ENCODE assay signal across 9 mouse cellular contexts in the genomic region with DNA sequence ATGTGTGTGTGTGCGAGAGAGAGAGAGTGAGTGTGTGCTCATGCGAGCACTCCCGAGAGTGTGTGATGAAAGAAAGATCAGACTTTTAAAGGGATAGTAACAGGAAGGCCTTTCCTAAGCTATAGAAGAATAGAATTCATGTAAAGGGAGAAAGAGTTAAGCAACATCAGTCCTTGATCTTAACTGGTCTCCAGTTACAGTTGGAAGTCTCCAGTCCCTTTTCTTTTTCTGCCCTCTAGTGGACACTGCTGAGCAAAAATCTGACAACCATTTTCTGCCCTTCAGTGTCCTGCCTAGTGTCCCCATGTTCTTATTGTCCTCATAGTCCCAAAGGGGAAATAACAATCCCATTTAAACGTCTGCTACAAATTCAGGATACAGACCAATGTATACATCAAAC. TPM values are rescaled to one million over a fixed set of nuclear protein-coding genes. Genes with fewer than 3 reads are reported as not detected.
DNase-seq lines count a peak whose midpoint lies in the region; ATAC-seq lines count a peak whose summit lies in the region.
"Had no signal": no experiment of that assay in that cellular context is flagged by ENCODE, and none has a peak within 500 bp of the region (broad histone marks: within the 10 kb centered on the region; RNA-seq: fewer than 3 reads in every experiment).

No protein-coding gene starts in this region.

- H3K9ac ChIP-seq in forebrain, embryonic 11.5 days (ENCODE audit: low read length): no peak overlapping the region
- no peak overlapping the region for H3K9ac ChIP-seq in forebrain, embryonic 15.5 days (replicated peaks)
- H3K9ac ChIP-seq: stomach, embryonic 15.5 days had no signal

- no peak overlapping the region for H3K4me2 ChIP-seq in forebrain, embryonic 11.5 days (ENCODE audit: low read depth, low read length, severe bottlenecking)
- no peak overlapping the region for H3K4me2 ChIP-seq in forebrain, embryonic 15.5 days (replicated peaks)
- H3K4me2 ChIP-seq: stomach, embryonic 15.5 days had no signal

- no peak overlapping the region for H3K4me3 ChIP-seq in forebrain, embryonic 11.5 days (ENCODE audit: low read depth, low read length)
- H3K4me3 ChIP-seq in forebrain, embryonic 15.5 days: no peak overlapping the region
- H3K4me3 ChIP-seq: stomach, embryonic 15.5 days had no signal

- H3K36me3 ChIP-seq in forebrain, embryonic 11.5 days (ENCODE audit: control insufficient read depth, insufficient read depth, low read length): no peaks in the 10 kb centered on the region
- no peaks in the 10 kb centered on the region for H3K36me3 ChIP-seq in forebrain, embryonic 15.5 days
- H3K36me3 ChIP-seq: stomach, embryonic 15.5 days had no signal

- WGBS in forebrain, embryonic 11.5 days: 56% methylated on average over 4 of the region's 4 CpGs
- 60% methylated on average over 4 of the region's 4 CpGs for WGBS in forebrain, embryonic 15.5 days

- H3K27ac ChIP-seq in forebrain, embryonic 11.5 days (ENCODE audit: low read depth, low read length): no peak overlapping the region
- no peak overlapping the region for H3K27ac ChIP-seq in forebrain, embryonic 15.5 days (replicated peaks)
- H3K27ac ChIP-seq: stomach, embryonic 15.5 days had no signal

- peak; percentile 57 for DNase-seq in forebrain, embryonic 11.5 days (ENCODE audit: low spot score)
- DNase-seq in 3T3-L1 (ENCODE audit: low read depth, low spot score) (peak; percentile 87), adipocyte (ENCODE audit: low spot score) (peak; percentile 88)
- DNase-seq in fibroblast of lung, adult 2 months (ENCODE audit: low read depth): peak; percentile 45
- DNase-seq in kidney, postnatal 36 days: peak; percentile 63 to 73
- no peak for DNase-seq in thymus, postnatal 36 days

- 0 out of 2 replicates have a peak, but pooled peaks cover 2% of the 10 kb centered on the region for H3K4me1 ChIP-seq in forebrain, embryonic 11.5 days (replicated peaks; ENCODE audit: control insufficient read depth, insufficient read depth, low read length)
- peaks cover 5% of the 10 kb centered on the region for H3K4me1 ChIP-seq in forebrain, embryonic 15.5 days

- H3K9me3 ChIP-seq in forebrain, embryonic 11.5 days (ENCODE audit: control insufficient read depth, low read length): no peaks in the 10 kb centered on the region
- no peaks in the 10 kb centered on the region for H3K9me3 ChIP-seq in forebrain, embryonic 15.5 days
- H3K9me3 ChIP-seq: stomach, embryonic 15.5 days had no signal

- no peak for ATAC-seq in forebrain, embryonic 11.5 days (replicated peaks; ENCODE audit: low FRiP score)
- no peak for ATAC-seq in forebrain, embryonic 15.5 days (replicated peaks)
- ATAC-seq in monocyte, adult 5-6 weeks (replicated peaks; ENCODE audit: insufficient number of reproducible peaks, low FRiP score, low TSS enrichment, poor library complexity, severe bottlenecking): 0 out of 2 replicates have a peak, but pooled peaks have one; percentile 25

- no peaks in the 10 kb centered on the region for H3K27me3 ChIP-seq in forebrain, embryonic 11.5 days (ENCODE audit: control insufficient read depth, insufficient read depth, low read length)
- H3K27me3 ChIP-seq in forebrain, embryonic 15.5 days: no peaks in the 10 kb centered on the region
- H3K27me3 ChIP-seq: stomach, embryonic 15.5 days had no signal

RNA-seq across cellular contexts. Expression of gene Cenpu, which starts 4.6 kb away (rescaled TPM):
- 32.6 and 35.2 TPM in 2 replicates for polyA plus RNA-seq in forebrain, embryonic 11.5 days (2014; fragmentation: Nextera tagmentation; extraction: Ambion mirVana)
- 8.9 and 10.6 TPM in 2 replicates for polyA plus RNA-seq in forebrain, embryonic 15.5 days (2015; fragmentation: Nextera tagmentation; extraction: Ambion mirVana)
- total RNA-seq in monocyte, adult 5-6 weeks (2017): 1.4 to 12.8 TPM (median 5.1 TPM) in 3 replicates

Comparison
In these comparisons a context has a peak if more than half of its experiments do, and no peak if none do; other contexts are left out.
1. DNase-seq: peak in forebrain, embryonic 11.5 days (single experiment), 3T3-L1 (single experiment), adipocyte (single experiment), fibroblast of lung, adult 2 months (single experiment) and kidney, postnatal 36 days (2 of 2); none in thymus, postnatal 36 days (0 of 2).